Mouse (Mus musculus): ENCODE results near the gene Dgkh.

DNA sequence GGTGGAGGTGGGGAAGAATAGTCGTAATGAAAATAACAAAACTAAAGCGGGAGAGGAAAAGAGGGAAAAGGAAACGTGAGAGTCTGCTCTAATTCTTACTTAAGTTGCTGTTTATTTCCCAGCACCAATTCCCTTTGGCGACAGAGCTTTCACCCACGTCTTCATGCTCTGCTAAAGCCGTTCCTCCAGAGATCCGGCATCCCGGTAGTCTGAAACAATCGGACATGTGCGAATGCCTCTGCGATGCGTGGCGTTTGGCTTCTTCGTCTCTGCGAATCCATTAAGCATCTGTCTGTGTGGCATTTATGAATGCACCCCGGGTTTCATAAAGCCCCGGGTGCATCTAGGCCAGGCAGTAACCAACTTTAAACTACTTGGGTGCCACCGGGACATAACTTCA, 44.6 kb upstream of the Dgkh start:
- no peak for TF ChIP-seq CTCF (IDR thresholded peaks at IDR 0.05; ENCODE audit: control insufficient read depth, insufficient read depth, insufficient read length)
- TF ChIP-seq MYOD1 (IDR thresholded peaks at IDR 0.05; ENCODE audit: control insufficient read depth, insufficient read length, low read depth): no peak
- TF ChIP-seq FOSL1 (IDR thresholded peaks at IDR 0.05; ENCODE audit: insufficient read depth, low read length, poor library complexity, severe bottlenecking): no peak
- no peak for TF ChIP-seq USF1 (IDR thresholded peaks at IDR 0.05; ENCODE audit: low read depth)
- TF ChIP-seq CEBPB (IDR thresholded peaks at IDR 0.05; ENCODE audit: low read depth): no peak
- TF ChIP-seq MYOG (IDR thresholded peaks at IDR 0.05; ENCODE audit: control insufficient read depth, extremely low read depth, insufficient read length): no peak
- no peak for TF ChIP-seq MAX (IDR thresholded peaks at IDR 0.05)
